Mouse (Mus musculus): ENCODE results near the gene Fbxo46. TPM values are rescaled to one million over a fixed set of nuclear protein-coding genes. Genes with fewer than 3 reads are reported as not detected.

The Fbxo46 gene
- total and polyA plus RNA-seq, 3 experiments = 10.1 to 13.7 TPM; not detected in 1

- no peaks in the 10 kb centered on the region for H3K79me2 ChIP-seq (ENCODE audit: control insufficient read depth, insufficient read depth, low read length, poor library complexity)
- H3K4me1 ChIP-seq (ENCODE audit: control insufficient read depth in 1 of 2, insufficient read depth in 2 of 2, low read length in 2 of 2) = peaks cover 0 to 2% of the 10 kb centered on the region in 2 experiments; a peak in 2 of 4 replicates
- TF ChIP-seq GABPA (IDR thresholded peaks at IDR 0.05; ENCODE audit: low read depth, low read length) (no peak), MAX (IDR thresholded peaks at IDR 0.05; ENCODE audit: low read length) (no peak), CHD1 (IDR thresholded peaks at IDR 0.05; ENCODE audit: low read depth, low read length) (no peak), ELF1 (IDR thresholded peaks at IDR 0.05; ENCODE audit: low read depth, low read length) (no peak), JUND (IDR thresholded peaks at IDR 0.05; ENCODE audit: low read depth, low read length) (no peak), MXI1 (IDR thresholded peaks at IDR 0.05; ENCODE audit: low read depth, low read length) (no peak), UBTF (IDR thresholded peaks at IDR 0.05; ENCODE audit: borderline replicate concordance, insufficient read depth, low read depth, low read length) (no peak), TBP (IDR thresholded peaks at IDR 0.05; ENCODE audit: low read depth, low read length) (no peak), MYC (IDR thresholded peaks at IDR 0.05; ENCODE audit: low read depth, low read length) (no peak), SMC3 (IDR thresholded peaks at IDR 0.05; ENCODE audit: low read depth, low read length) (no peak), USF1 (IDR thresholded peaks at IDR 0.05; ENCODE audit: low read depth, low read length) (no peak), ZKSCAN1 (IDR thresholded peaks at IDR 0.05; ENCODE audit: low read depth, low read length) (no peak), USF2 (IDR thresholded peaks at IDR 0.05; ENCODE audit: borderline replicate concordance in 1 of 2, insufficient read depth in 1 of 2, low read depth in 1 of 2, low read length in 2 of 2) (no peak), NRF1 (IDR thresholded peaks at IDR 0.05; ENCODE audit: insufficient read depth, low read depth, low read length, poor library complexity, severe bottlenecking) (no peak), RAD21 (IDR thresholded peaks at IDR 0.05; ENCODE audit: low read depth, low read length) (no peak), CHD2 (IDR thresholded peaks at IDR 0.05; ENCODE audit: low read length) (no peak), ZMIZ1 (IDR thresholded peaks at IDR 0.05; ENCODE audit: low read depth, low read length) (no peak), EP300 (IDR thresholded peaks at IDR 0.05; ENCODE audit: low read depth in 1 of 2, low read length in 2 of 2) (no peak), HCFC1 (IDR thresholded peaks at IDR 0.05; ENCODE audit: low read depth, low read length) (no peak)
- no peak overlapping the region for H3K9ac ChIP-seq (ENCODE audit: control insufficient read depth, low read depth, low read length, poor library complexity, severe bottlenecking)
- H3K27ac ChIP-seq (ENCODE audit: control insufficient read depth, low read depth, low read length) = no peak overlapping the region
- no peak overlapping the region for H3K4me3 ChIP-seq (ENCODE audit: control insufficient read depth in 1 of 2, insufficient read depth in 1 of 2, low read depth in 2 of 2, low read length in 2 of 2)
- no peak for DNase-seq (ENCODE audit: low read depth, low spot score)
- H3K9me3 ChIP-seq (replicated peaks; ENCODE audit: insufficient read depth, low read length) = no peaks in the 10 kb centered on the region
- H3K27me3 ChIP-seq (ENCODE audit: control insufficient read depth in 1 of 2, insufficient read depth in 2 of 2, low read length in 2 of 2) = no peaks in the 10 kb centered on the region
- H3K36me3 ChIP-seq (ENCODE audit: control insufficient read depth in 1 of 2, insufficient read depth in 2 of 2, low read length in 2 of 2) = 0 out of 4 replicates have a peak, but pooled peaks cover 0 to under 1% of the 10 kb centered on the region in 2 experiments
These were observed 17.1 kb downstream of the Fbxo46 start for GRCm38 (mm10) chr7:19136673-19137334.

DNA sequence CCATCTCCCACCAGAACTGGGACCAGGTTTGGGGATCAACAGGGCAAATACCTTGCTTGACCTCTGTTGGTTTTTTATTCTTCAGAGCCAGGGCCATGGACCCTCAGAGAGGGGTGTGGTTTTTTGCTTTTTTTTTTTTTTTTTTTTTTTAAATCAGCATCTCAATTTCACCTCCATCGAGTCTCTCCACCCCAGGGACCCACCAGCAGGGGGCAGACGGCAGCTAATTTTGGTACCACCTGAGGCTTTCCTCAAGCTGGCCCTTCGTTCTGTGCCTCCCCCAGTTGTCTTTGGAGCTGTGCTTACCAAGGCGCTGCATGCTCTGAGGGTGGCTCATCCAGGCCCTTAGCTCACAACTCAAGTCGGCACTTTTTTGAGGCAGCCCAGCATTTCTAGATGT lies 17.7 kb downstream of the Fbxo46 start:
- Histone ChIP-seq H3K9me3 (replicated peaks; ENCODE audit: insufficient read depth, low read length) (no peaks in the 10 kb centered on the region), H3K4me3 (ENCODE audit: control insufficient read depth in 1 of 2, insufficient read depth in 1 of 2, low read depth in 2 of 2, low read length in 2 of 2) (no peak overlapping the region), H3K79me2 (ENCODE audit: control insufficient read depth, insufficient read depth, low read length, poor library complexity) (no peaks in the 10 kb centered on the region), H3K9ac (ENCODE audit: control insufficient read depth, low read depth, low read length, poor library complexity, severe bottlenecking) (no peak overlapping the region), H3K36me3 (ENCODE audit: control insufficient read depth in 1 of 2, insufficient read depth in 2 of 2, low read length in 2 of 2) (no peaks in the 10 kb centered on the region), H3K27me3 (ENCODE audit: control insufficient read depth in 1 of 2, insufficient read depth in 2 of 2, low read length in 2 of 2) (no peaks in the 10 kb centered on the region), H3K27ac (ENCODE audit: control insufficient read depth, low read depth, low read length) (no peak overlapping the region), H3K4me1 (ENCODE audit: control insufficient read depth in 1 of 2, insufficient read depth in 2 of 2, low read length in 2 of 2) (no peaks in the 10 kb centered on the region)
- TF ChIP-seq CTCF (IDR thresholded peaks at IDR 0.05 in 2 of 3, conservative IDR thresholded peaks at IDR 0.05 in 1 of 3; ENCODE audit: control insufficient read depth in 1 of 3, insufficient read depth in 1 of 3, low read depth in 2 of 3, low read length in 3 of 3, poor library complexity in 1 of 3, severe bottlenecking in 1 of 3) (peak; percentile 52 to 77 (median 62)), HCFC1 (IDR thresholded peaks at IDR 0.05; ENCODE audit: low read depth, low read length) (no peak), SIN3A (IDR thresholded peaks at IDR 0.05; ENCODE audit: low read length) (no peak), POLR2AphosphoS5 (IDR thresholded peaks at IDR 0.05; ENCODE audit: borderline replicate concordance, low read depth, low read length) (no peak), MEF2A (IDR thresholded peaks at IDR 0.05; ENCODE audit: extremely low read depth, insufficient replicate concordance, low read depth, low read length, poor library complexity, severe bottlenecking) (no peak), MXI1 (IDR thresholded peaks at IDR 0.05; ENCODE audit: low read depth, low read length) (no peak), RAD21 (IDR thresholded peaks at IDR 0.05; ENCODE audit: low read depth, low read length) (peak; percentile 31), BHLHE40 (IDR thresholded peaks at IDR 0.05; ENCODE audit: borderline replicate concordance, low read depth, low read length) (no peak), SMC3 (IDR thresholded peaks at IDR 0.05; ENCODE audit: low read depth, low read length) (peak; percentile 57), ZMIZ1 (IDR thresholded peaks at IDR 0.05; ENCODE audit: low read depth, low read length) (no peak), ZNF384 (IDR thresholded peaks at IDR 0.05; ENCODE audit: low read depth, low read length) (peak; percentile 91)
- DNase-seq (ENCODE audit: low read depth, low spot score) = peak; percentile 63
